Mouse (Mus musculus): ENCODE measurements around the gene C2cd5.

GRCm38 (mm10) chr6:143087332-143087731 lies 12.6 kb downstream of the C2cd5 start:
- TF ChIP-seq CTCF (IDR thresholded peaks at IDR 0.05; ENCODE audit: low read depth) (no peak), EP300 (IDR thresholded peaks at IDR 0.05; ENCODE audit: low read depth) (no peak)

Measured in liver, postnatal 0 days (tissue).